Mouse (Mus musculus) intestine, embryonic 16.5 days (tissue): Measurements from ENCODE around the gene Cd3eap. TPM values are rescaled to one million over a fixed set of nuclear protein-coding genes. Genes with fewer than 3 reads are reported as not detected.
A peak's percentile ranks its signal among the peaks of the same experiment; 100 is the strongest.

ENCODE experiments used
- ATAC-seq: fragments of 200-750 bp; cut with Nextera tagmentation; 2 replicates; pipeline ENCODE4 v1.8.0; 2017; ENCODE audit warnings: moderate TSS enrichment, moderate library complexity
- H3K27ac ChIP-seq: fragments of 300-500 bp; sonication (generic); 2 replicates; pipeline ENCODE4 v1.5.1; 2014; ENCODE audit warnings: mild to moderate bottlenecking, low read length
- H3K27me3 ChIP-seq: fragments of 300-500 bp; sonication (generic); replicated peaks from 2 replicates; pipeline ENCODE4 v1.6.1; 2014; ENCODE audit warnings: low read length, control low read depth, mixed read lengths; ENCODE audit not compliant: control insufficient read depth, insufficient read depth
- H3K36me3 ChIP-seq: fragments of 300-500 bp; sonication (generic); 2 replicates; pipeline ENCODE4 v1.6.1; 2014; ENCODE audit warnings: low read length, control low read depth; ENCODE audit not compliant: control insufficient read depth, insufficient read depth
- H3K4me1 ChIP-seq: fragments of 300-500 bp; sonication (generic); 2 replicates; pipeline ENCODE4 v1.6.1; 2014; ENCODE audit warnings: low read length, control low read depth, mixed read lengths; ENCODE audit not compliant: control insufficient read depth, insufficient read depth
- H3K4me2 ChIP-seq: fragments of 300-500 bp; sonication (generic); 2 replicates; pipeline ENCODE4 v1.6.1; 2014; ENCODE audit warnings: low read depth, low read length, control low read depth
- H3K4me3 ChIP-seq: fragments of 300-500 bp; sonication (generic); 2 replicates; pipeline ENCODE4 v1.5.1; 2014; ENCODE audit warnings: mild to moderate bottlenecking, low read length
- H3K9ac ChIP-seq: fragments of 300-500 bp; sonication (generic); 2 replicates; pipeline ENCODE4 v1.6.1; 2014; ENCODE audit warnings: low read depth, low read length
- H3K9me3 ChIP-seq: fragments of 300-500 bp; sonication (generic); 2 replicates; pipeline ENCODE4 v1.6.1; 2016; ENCODE audit warnings: low read length, control low read depth; ENCODE audit not compliant: control insufficient read depth
- WGBS: fragments of 180-500 bp; shearing (Covaris S2); extraction: QIAGEN DNeasy Blood & Tissue Kit; methylation state at CpG from one replicate; pipeline ENCODE4 v1.1.7; 2014; 5-methylcytosine and 5-hydroxymethylcytosine counted together
- microRNA counts: library from miRNA; unstranded; fragments of <30 nt; microRNA quantifications from one replicate; lab custom pipeline; 2016
- microRNA-seq: library from miRNA; unstranded; fragments of <30 nt; microRNA quantifications from one replicate; pipeline ENCODE4, GENCODE M21; 2016
- polyA plus RNA-seq: library from polyadenylated mRNA; unstranded; fragments of >200 nt; fragmentation: Nextera tagmentation; extraction: Ambion mirVana; gene quantifications from 2 replicates; pipeline ENCODE4 v1.2.1, GENCODE M21; 2015

The Cd3eap gene
- polyA plus RNA-seq, 1 experiment from 2014 or later, result 24.3 TPM

- under 1% methylated on average over 58 of the region's 58 CpGs for WGBS
- Histone ChIP-seq H3K27me3 (peaks cover 34% of the 10 kb centered on the region), H3K27ac (peak overlapping the region; percentile 70), H3K4me2 (peak overlapping the region; percentile 99), H3K36me3 (no peaks in the 10 kb centered on the region), H3K4me1 (peaks cover 23% of the 10 kb centered on the region), H3K9me3 (no peaks in the 10 kb centered on the region), H3K4me3 (peak overlapping the region; percentile 61), H3K9ac (peak overlapping the region; percentile 72)
- ATAC-seq, result peak; percentile 83
These were observed 50.6 kb downstream of the Cd3eap start for GRCm38 (mm10) chr7:19308454-19309277.

GRCm38 (mm10) chr7:19307739-19308453 is 51.4 kb downstream of the Cd3eap start:
- Histone ChIP-seq H3K27me3 (peaks cover 38% of the 10 kb centered on the region), H3K9ac (peak overlapping the region; percentile 72), H3K27ac (peak overlapping the region; percentile 70), H3K4me1 (peaks cover 26% of the 10 kb centered on the region), H3K4me3 (peak overlapping the region; percentile 61), H3K4me2 (peak overlapping the region; percentile 99), H3K36me3 (no peaks in the 10 kb centered on the region), H3K9me3 (no peaks in the 10 kb centered on the region)
- 3% methylated on average over 18 of the region's 18 CpGs for WGBS
- ATAC-seq, result peak; percentile 57

GRCm38 (mm10) chr7:19306819-19307738 is 52.2 kb downstream of the Cd3eap start:
- WGBS, result 66% methylated on average over 25 of the region's 25 CpGs
- Histone ChIP-seq H3K4me2 (no peak overlapping the region; the same call in 1 of the 2 replicates), H3K36me3 (no peaks in the 10 kb centered on the region), H3K27me3 (peaks cover 42% of the 10 kb centered on the region), H3K9ac (0 out of 2 replicates have a peak overlapping the region, but pooled peaks have one; percentile 72), H3K4me3 (no peak overlapping the region), H3K27ac (no peak overlapping the region), H3K9me3 (no peaks in the 10 kb centered on the region), H3K4me1 (peaks cover 26% of the 10 kb centered on the region)
- ATAC-seq, result no peak

MicroRNAs encoded within 50 kb of the gene (microRNA counts, 519-probe panel; counts per million panel counts)
- microRNA mmu-miR-343 (lab: Ali Mortazavi, UCI), result 35.7 counts per million

Small RNA genes within 50 kb of the gene (microRNA-seq; reads per million reads assigned to microRNA genes)
- not detected for gene Mir343

Other genes starting within 250 kb of the Cd3eap start
- gene Gm4969, start 241.1 kb downstream of the Cd3eap start, polyA plus RNA-seq, result 1.5 and 2.1 TPM in 2 replicates
- 10.8 and 11.0 TPM in 2 replicates for gene Fbxo46, start 239.6 kb downstream of the Cd3eap start, polyA plus RNA-seq
- 10.5 and 11.1 TPM in 2 replicates for gene Qpctl, start 210.2 kb downstream of the Cd3eap start, polyA plus RNA-seq
- 119 and 132 TPM in 2 replicates for gene Snrpd2, start 209.8 kb downstream of the Cd3eap start, polyA plus RNA-seq
- gene Gipr, start 193.4 kb downstream of the Cd3eap start, polyA plus RNA-seq, result 3.1 and 3.6 TPM in 2 replicates
- gene Eml2, start 183.1 kb downstream of the Cd3eap start, polyA plus RNA-seq, result 7.1 and 8.4 TPM in 2 replicates
- gene Gpr4, start 146.9 kb downstream of the Cd3eap start, polyA plus RNA-seq, result 1.6 and 2.1 TPM in 2 replicates
- 40.6 and 40.9 TPM in 2 replicates for gene Opa3, start 131.1 kb downstream of the Cd3eap start, polyA plus RNA-seq
- gene Vasp, start 87.7 kb downstream of the Cd3eap start, polyA plus RNA-seq, result 106 and 120 TPM in 2 replicates
- 0.29 and 0.32 TPM in 2 replicates for gene Ppm1n, start 79.4 kb downstream of the Cd3eap start, polyA plus RNA-seq
- 10.3 and 11.8 TPM in 2 replicates for gene Rtn2, start 76.9 kb downstream of the Cd3eap start, polyA plus RNA-seq
- 0.10 and 0.21 TPM in 2 replicates for gene Fosb, start 49.4 kb downstream of the Cd3eap start, polyA plus RNA-seq
- 45.8 and 51.3 TPM in 2 replicates for gene Ercc1, start 14.7 kb downstream of the Cd3eap start, polyA plus RNA-seq
- 3.1 and 4.2 TPM in 2 replicates for gene Ppp1r13l, start 266 bp upstream of the Cd3eap start, polyA plus RNA-seq
- 15.5 and 17.6 TPM in 2 replicates for gene Ercc2, start 22.5 kb upstream of the Cd3eap start, polyA plus RNA-seq
- 2.7 and 2.9 TPM in 2 replicates for gene Klc3, start 44.6 kb upstream of the Cd3eap start, polyA plus RNA-seq
- 15.3 and 17.6 TPM in 2 replicates for gene Ckm, start 45.3 kb upstream of the Cd3eap start, polyA plus RNA-seq
- 3.7 and 4.4 TPM in 2 replicates for gene Mark4, start 99.3 kb upstream of the Cd3eap start, polyA plus RNA-seq
- 0.27 and 0.46 TPM in 2 replicates for gene Exoc3l2, start 103.8 kb upstream of the Cd3eap start, polyA plus RNA-seq
- gene Bloc1s3, start 148.9 kb upstream of the Cd3eap start, polyA plus RNA-seq, result 1.4 and 2.0 TPM in 2 replicates
- 147 and 159 TPM in 2 replicates for gene Trappc6a, start 148.9 kb upstream of the Cd3eap start, polyA plus RNA-seq
- gene Nkpd1, start 158.4 kb upstream of the Cd3eap start, polyA plus RNA-seq, result 0.06 and 0.07 TPM in 2 replicates
- 15.5 and 18.6 TPM in 2 replicates for gene Ppp1r37, start 203.6 kb upstream of the Cd3eap start, polyA plus RNA-seq
- 0.42 and 0.64 TPM in 2 replicates for gene Zfp296, start 217.8 kb upstream of the Cd3eap start, polyA plus RNA-seq
- gene Gemin7, start 218.1 kb upstream of the Cd3eap start, polyA plus RNA-seq, result 132 and 137 TPM in 2 replicates
- 30.3 and 32.5 TPM in 2 replicates for gene Clasrp, start 245.0 kb upstream of the Cd3eap start, polyA plus RNA-seq